Mouse (Mus musculus) heart, postnatal 4 days (tissue): ENCODE results near the gene Epm2aip1. TPM values are rescaled to one million over a fixed set of nuclear protein-coding genes. Genes with fewer than 3 reads are reported as not detected.

Source experiments
- total RNA-seq, 2 experiments: library from RNA; stranded (reverse); gene quantifications; 2 replicates each; pipeline ENCODE4 v1.2.3; 2021

The Epm2aip1 gene
- total RNA-seq, 2 experiments from 2014 or later, result 32.5 to 35.4 TPM

Other genes starting within 250 kb of the Epm2aip1 start
- gene Ccrl2, start 214.4 kb upstream of the Epm2aip1 start, total RNA-seq, result 1 to 10 TPM; 5.4 to 6.7 TPM
- 100 to 1,000 TPM; 132 to 133 TPM for gene Lrrfip2, start 154.3 kb upstream of the Epm2aip1 start, total RNA-seq
- 10 to 100 TPM; 24.3 to 25.0 TPM for gene Mlh1, start 138 bp upstream of the Epm2aip1 start, total RNA-seq
- gene Trank1, start 39.8 kb downstream of the Epm2aip1 start, total RNA-seq, result under 1 TPM; 0.10 to 0.14 TPM
- gene Dclk3, start 167.2 kb downstream of the Epm2aip1 start, total RNA-seq, result under 1 TPM; 0.86 TPM